Mouse (Mus musculus) cortical plate, adult 2 months (tissue): ENCODE measurements around the gene St5. TPM values are rescaled to one million over a fixed set of nuclear protein-coding genes. Genes with fewer than 3 reads are reported as not detected.

Experiments used
- H3K27ac ChIP-seq: fragments of 200-500 bp; 2 replicates; pipeline ENCODE4 v1.5.1; 2012; ENCODE audit warnings: low read length, control low read depth, inconsistent platforms; ENCODE audit not compliant: insufficient read depth
- H3K4me1 ChIP-seq: fragments of 200-500 bp; 2 replicates; pipeline ENCODE4 v1.6.1; 2011; ENCODE audit warnings: low read length; ENCODE audit not compliant: control insufficient read depth, insufficient read depth
- H3K4me3 ChIP-seq: fragments of 200-500 bp; 2 replicates; pipeline ENCODE4 v1.5.1; 2011; ENCODE audit warnings: mild to moderate bottlenecking, low read length, control low read depth; ENCODE audit not compliant: insufficient read depth
- CTCF ChIP-seq: fragments of 200-500 bp; IDR thresholded peaks from 2 replicates; pipeline ENCODE4 v1.5.1; 2011; ENCODE audit warnings: mild to moderate bottlenecking, control low read depth, low read length; ENCODE audit not compliant: insufficient read depth; ENCODE audit errors: extremely low read depth
- POLR2A ChIP-seq: fragments of 200-500 bp; IDR thresholded peaks from 2 replicates; pipeline ENCODE4 v1.6.1; 2011; ENCODE audit warnings: mild to moderate bottlenecking, low read length, control low read depth; ENCODE audit not compliant: insufficient read depth; ENCODE audit errors: extremely low read depth
- polyA plus RNA-seq: library from polyadenylated mRNA; depleted of rRNA; stranded (reverse); fragments of >200 nt; gene quantifications from 2 replicates; pipeline ENCODE4 v1.2.3, GENCODE M21; 2012

St5 gene
- polyA plus RNA-seq, 1 experiment = 18.3 TPM

DNA sequence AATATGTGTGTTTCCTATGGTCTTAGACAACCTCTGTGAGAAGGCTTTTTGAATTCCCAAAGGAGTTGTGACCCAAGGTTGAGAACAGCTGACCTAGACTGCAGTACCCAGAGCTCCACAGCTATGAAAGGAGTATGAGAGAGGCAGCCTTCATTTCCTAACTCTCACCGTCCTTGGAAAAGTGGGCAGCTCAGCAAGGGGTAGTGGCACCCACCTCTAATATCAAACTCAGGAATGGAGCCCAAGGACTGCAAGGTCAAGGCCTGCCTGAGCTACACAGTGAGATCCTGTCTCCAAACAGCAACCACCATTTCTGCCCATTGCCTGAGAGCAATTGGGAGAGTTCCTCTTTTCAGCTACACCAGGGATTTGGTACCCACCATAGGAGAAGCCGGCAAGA lies 173.7 kb downstream of the St5 start:
- no peak for TF ChIP-seq CTCF
- no peak for TF ChIP-seq POLR2A
- no peak overlapping the region for H3K4me3 ChIP-seq
- H3K27ac ChIP-seq = no peak overlapping the region
- no peaks in the 10 kb centered on the region; the same call in 1 of the 2 replicates for H3K4me1 ChIP-seq

DNA sequence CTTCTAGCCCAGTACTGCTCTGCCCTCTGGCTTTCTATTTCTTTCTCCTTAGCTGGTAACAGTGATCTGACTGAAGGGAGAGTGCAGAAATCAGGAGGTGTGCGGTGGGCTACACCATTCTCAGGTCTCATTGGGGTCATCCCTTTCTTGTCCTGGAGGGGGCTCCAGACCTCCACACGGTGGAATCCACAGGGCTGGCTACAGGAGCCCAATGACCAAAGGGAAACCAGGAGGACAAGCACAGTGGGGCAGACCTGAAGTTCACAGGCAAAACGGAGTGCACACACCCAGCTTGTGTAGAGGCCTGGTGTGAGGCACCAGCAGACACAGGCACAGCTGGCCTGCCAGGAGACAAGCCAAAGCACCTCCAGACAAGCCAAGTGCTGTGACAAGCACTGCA lies 175.0 kb downstream of the St5 start:
- TF ChIP-seq CTCF = peak; percentile 57
- no peak for TF ChIP-seq POLR2A
- Histone ChIP-seq H3K27ac (no peak overlapping the region), H3K4me1 (no peaks in the 10 kb centered on the region; the same call in 1 of the 2 replicates)

DNA sequence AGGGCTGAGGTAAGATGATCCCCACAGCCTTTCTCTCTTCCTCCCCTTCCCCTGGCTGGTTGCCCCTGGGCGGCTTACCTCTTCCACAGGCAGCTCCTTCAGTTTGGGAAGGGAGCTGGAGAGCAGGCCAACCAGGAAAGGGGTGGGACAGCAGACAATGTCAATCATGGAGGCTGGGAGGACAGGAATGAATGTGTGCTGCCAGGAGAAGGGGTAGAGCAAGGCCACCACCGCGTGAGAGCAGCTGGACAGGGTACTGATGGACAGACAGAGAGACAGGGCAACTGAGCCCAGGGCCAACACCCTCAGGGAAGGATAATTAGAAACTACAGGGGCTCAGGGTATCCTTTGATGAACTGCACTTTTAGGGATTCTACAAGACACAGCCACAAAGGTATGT lies 175.9 kb downstream of the St5 start:
- Histone ChIP-seq H3K4me3 (no peak overlapping the region), H3K27ac (no peak overlapping the region), H3K4me1 (no peaks in the 10 kb centered on the region; the same call in 1 of the 2 replicates)
- TF ChIP-seq POLR2A (no peak), CTCF (no peak)

More for the DNA sequence above, 175.0 kb downstream of the St5 start:
- H3K4me3 ChIP-seq = no peak overlapping the region

DNA sequence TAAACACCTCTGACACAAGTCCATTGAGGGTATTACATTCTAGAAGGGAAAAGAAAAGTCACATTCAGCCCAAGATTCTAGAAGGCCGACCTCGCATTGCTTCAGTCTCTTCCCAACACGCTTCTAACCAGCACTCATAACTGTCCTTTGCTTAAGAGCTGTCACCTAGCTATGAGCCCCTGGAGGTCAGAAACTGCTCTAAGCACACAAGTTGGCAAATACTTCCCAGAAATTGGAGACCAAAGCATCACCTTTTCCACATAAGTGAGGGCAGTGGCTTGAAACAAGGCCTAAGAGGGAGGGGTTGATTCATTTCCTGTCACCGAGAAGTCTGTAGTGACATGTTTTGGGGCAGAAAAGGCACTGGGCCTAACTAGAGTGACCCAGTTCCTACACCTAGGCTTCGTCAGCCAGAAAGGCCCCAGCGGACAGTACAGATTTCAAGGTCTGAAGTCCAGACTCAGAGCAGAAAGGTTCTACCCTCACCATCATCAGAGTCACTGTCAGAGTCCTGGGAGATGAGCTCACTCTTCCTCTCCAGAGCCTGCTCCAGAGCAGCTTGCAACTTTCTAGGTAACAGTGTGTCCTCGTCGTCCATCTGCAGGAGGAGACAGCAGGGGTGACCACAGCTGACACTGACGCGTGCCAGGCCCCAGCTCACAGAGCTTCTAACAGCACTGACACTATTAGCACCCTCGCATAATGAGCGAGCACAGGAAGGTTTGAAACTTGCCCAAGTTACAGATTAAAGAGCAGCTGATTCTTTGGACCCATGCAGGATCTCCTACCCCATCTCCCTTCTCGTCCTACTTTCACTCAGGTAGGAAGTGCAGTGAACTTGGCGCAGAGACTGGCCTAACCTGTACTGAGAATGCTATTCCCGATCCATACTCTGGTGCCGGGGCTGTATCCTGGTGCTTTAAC lies 177.4 kb downstream of the St5 start:
- Histone ChIP-seq H3K27ac (no peak overlapping the region), H3K4me1 (no peaks in the 10 kb centered on the region), H3K4me3 (no peak overlapping the region)
- TF ChIP-seq POLR2A (no peak), CTCF (no peak)

DNA sequence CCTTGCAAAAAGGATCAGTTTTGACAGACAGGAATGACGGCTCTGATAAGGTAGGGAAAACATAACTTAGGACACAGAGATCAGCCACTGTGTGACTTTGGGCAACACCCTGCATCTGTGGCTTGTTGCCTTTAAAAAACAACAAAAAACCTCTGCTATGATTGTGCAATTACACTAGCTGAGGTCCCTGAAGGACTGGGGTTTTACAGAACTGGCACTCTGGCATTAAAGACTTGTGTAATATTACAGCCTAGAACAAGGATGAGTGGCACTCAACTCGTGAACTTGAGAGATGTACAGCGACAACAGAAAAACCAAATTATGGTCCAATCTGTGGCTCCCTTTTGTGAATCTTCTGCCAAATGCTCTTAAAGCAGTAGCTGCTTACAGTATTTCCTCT lies 178.6 kb downstream of the St5 start:
- no peak for TF ChIP-seq CTCF
- no peak for TF ChIP-seq POLR2A
- 0 out of 2 replicates have a peak overlapping the region, but pooled peaks have one; percentile 19 for H3K27ac ChIP-seq
- H3K4me3 ChIP-seq = no peak overlapping the region

DNA sequence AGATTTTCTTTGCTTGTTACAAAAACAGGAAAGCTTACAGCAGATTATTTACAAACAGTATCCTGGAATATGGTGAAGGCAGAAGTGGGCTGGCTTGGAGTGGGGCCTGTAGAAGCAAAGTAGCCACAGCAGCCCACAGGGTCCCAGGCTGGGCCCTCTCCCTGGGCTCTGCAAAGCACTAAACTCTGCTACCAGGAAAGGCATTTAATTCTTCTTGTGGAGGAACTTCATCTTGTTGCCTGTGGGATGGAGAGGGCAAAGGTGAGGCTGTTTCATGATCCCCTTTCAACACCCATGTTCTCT lies 179.0 kb downstream of the St5 start:
- no peak overlapping the region for H3K27ac ChIP-seq
- peaks cover 4% of the 10 kb centered on the region; the same call in 1 of the 2 replicates for H3K4me1 ChIP-seq
- TF ChIP-seq POLR2A (no peak), CTCF (no peak)
- no peak overlapping the region for H3K4me3 ChIP-seq

More for the DNA sequence above, 178.6 kb downstream of the St5 start:
- peaks cover 4% of the 10 kb centered on the region; the same call in 1 of the 2 replicates for H3K4me1 ChIP-seq

DNA sequence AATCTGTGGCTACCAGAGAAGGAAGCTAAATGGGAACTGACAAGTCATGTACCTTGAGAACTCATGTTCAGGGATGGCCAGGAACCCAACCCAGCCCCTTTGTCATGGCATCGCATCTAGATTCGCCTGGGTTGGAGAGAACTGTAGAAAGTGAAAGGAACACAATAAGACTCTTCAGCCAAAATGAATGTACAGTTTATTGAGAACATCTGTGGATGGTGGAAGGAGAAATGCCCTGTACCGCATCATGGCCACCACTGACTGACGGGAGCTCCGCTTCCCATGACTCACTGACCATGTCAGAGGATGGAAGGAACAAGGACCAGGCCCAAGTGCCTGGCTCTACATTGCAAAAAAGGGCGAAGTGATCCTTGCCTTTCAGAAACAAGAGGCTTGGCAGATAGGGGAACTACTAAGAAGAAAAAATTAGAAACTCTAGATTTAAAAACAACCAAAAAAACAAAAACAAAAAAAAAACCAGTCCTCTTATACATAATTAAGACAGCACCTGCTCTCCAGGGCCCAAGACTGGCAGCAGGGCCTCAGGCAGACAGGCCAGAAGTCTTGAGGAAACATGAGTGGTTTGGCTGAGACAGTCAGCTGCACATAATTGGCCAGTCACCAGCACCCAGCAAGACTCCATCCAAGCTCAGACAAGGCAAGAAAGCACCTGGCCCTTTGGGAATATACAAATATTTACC lies 179.5 kb downstream of the St5 start:
- H3K27ac ChIP-seq = no peak overlapping the region
- H3K4me1 ChIP-seq = peaks cover 4% of the 10 kb centered on the region; the same call in 1 of the 2 replicates
- TF ChIP-seq CTCF (no peak), POLR2A (no peak)
- no peak overlapping the region for H3K4me3 ChIP-seq

DNA sequence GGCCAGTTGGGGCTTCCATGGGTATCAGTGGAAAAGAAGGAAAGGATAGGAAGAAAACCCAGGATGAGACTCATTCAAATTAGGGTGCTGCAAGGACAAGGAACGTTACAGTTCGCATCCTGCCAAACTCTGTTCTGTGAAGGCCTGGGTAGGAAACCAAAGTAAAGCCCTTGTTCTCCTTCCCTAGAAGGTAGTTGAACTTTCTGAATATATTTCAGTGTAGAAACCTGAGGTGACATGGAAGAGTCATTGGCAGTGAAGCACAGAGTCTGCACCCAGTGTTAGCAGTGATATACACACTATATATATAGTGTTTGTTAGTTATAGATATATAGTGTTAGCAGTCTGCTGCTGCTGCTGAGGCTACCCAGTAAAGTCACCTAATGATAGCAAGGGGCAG lies 180.1 kb downstream of the St5 start:
- H3K4me3 ChIP-seq = no peak overlapping the region
- peaks cover 4% of the 10 kb centered on the region; the same call in 1 of the 2 replicates for H3K4me1 ChIP-seq
- H3K27ac ChIP-seq = no peak overlapping the region
- TF ChIP-seq POLR2A (0 out of 2 replicates have a peak, but pooled peaks have one; percentile 8), CTCF (no peak)

DNA sequence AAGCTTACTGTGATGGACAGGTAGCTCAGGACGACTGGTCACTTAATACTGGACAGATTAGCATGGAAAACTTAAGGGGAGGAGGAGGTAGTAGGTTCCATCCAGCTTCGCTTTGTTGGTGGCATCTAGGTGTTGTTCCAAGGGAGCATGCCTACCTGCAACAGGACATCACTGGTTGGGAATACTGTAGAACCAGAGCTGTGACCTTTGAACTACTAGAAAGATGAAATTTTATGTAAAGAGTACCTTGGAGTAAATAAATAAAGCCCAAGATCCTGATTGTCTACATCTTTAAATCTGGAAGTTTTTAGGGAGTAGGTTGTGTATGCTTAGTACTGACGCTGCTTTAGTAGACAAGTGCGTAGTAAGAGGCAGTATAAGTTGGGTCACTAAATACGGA lies 181.3 kb downstream of the St5 start:
- Histone ChIP-seq H3K4me3 (no peak overlapping the region), H3K27ac (no peak overlapping the region), H3K4me1 (peaks cover 7% of the 10 kb centered on the region)
- TF ChIP-seq POLR2A (no peak), CTCF (no peak)

DNA sequence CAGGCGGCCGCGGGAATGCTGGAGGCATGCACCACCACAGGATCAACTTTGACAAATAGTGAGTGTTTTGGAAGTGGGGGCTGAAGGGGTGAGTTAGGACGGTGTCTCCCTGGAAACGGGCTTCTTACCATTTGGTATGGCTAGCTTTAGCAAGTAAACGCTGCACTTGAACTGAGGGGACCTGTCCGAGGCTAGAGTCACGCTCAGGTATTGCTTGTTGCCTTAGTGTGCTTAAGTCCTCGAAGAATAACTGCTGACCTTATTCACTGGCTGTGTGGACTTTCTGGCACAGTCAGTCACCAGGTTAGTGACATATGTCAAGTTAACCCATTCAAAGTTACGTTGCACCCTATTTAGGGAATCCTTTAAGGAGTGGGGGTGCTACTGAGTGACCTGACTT lies 183.5 kb downstream of the St5 start:
- no peak for TF ChIP-seq CTCF
- TF ChIP-seq POLR2A = no peak
- Histone ChIP-seq H3K4me1 (peaks cover 7% of the 10 kb centered on the region), H3K4me3 (peak overlapping the region; percentile 91), H3K27ac (no peak overlapping the region)
